Mouse (Mus musculus) MEL (cell line): ENCODE results near the gene Plekhg3. TPM values are rescaled to one million over a fixed set of nuclear protein-coding genes. Genes with fewer than 3 reads are reported as not detected.
A peak's percentile ranks its signal among the peaks of the same experiment; 100 is the strongest.

ENCODE experiments used
- DNase-seq: peaks from one replicate; pipeline ENCODE4 v3.0.0; 2011; ENCODE audit warnings: low read depth, low spot score
- H3K27ac ChIP-seq: 2 replicates; pipeline ENCODE4 v1.5.1; 2012; ENCODE audit warnings: low read depth, mild to moderate bottlenecking, control low read depth, low read length, moderate library complexity; ENCODE audit not compliant: control insufficient read depth
- H3K27me3 ChIP-seq, 2 experiments: fragments of 150-350 bp in 1 of 2; sonication (generic) in 1 of 2; 2 replicates each; pipeline ENCODE4 v1.6.1; 2012; ENCODE audit warnings: low read length in 2 of 2, mild to moderate bottlenecking in 2 of 2, improper control_type of control experiment in 1 of 2, moderate library complexity in 1 of 2; ENCODE audit not compliant: insufficient read depth in 2 of 2, control insufficient read depth in 1 of 2
- H3K36me3 ChIP-seq, 2 experiments: 2 replicates each; pipeline ENCODE4 v1.6.1; 2012 to 2014; ENCODE audit warnings: low read length in 2 of 2, improper control_type of control experiment in 1 of 2, inconsistent platforms in 1 of 2, mild to moderate bottlenecking in 1 of 2; ENCODE audit not compliant: insufficient read depth in 2 of 2, control insufficient read depth in 1 of 2
- H3K4me1 ChIP-seq, 2 experiments: fragments of 150-350 bp in 1 of 2; sonication (generic) in 1 of 2; 2 replicates each; pipeline ENCODE4 v1.6.1; 2012; ENCODE audit warnings: low read length in 2 of 2, improper control_type of control experiment in 1 of 2, mild to moderate bottlenecking in 1 of 2; ENCODE audit not compliant: insufficient read depth in 2 of 2, control insufficient read depth in 1 of 2
- H3K4me3 ChIP-seq, 2 experiments: fragments of 150-350 bp in 1 of 2; sonication (generic) in 1 of 2; 2 replicates each; pipeline ENCODE4 v1.5.1; 2012; ENCODE audit warnings: low read depth in 2 of 2, low read length in 2 of 2, mild to moderate bottlenecking in 2 of 2, moderate library complexity in 2 of 2, control low read depth in 1 of 2, improper control_type of control experiment in 1 of 2; ENCODE audit not compliant: control insufficient read depth in 1 of 2, insufficient read depth in 1 of 2
- H3K79me2 ChIP-seq: 2 replicates; pipeline ENCODE4 v1.6.1; 2012; ENCODE audit warnings: mild to moderate bottlenecking, low read length, moderate library complexity; ENCODE audit not compliant: control insufficient read depth, poor library complexity, insufficient read depth
- H3K9ac ChIP-seq: 2 replicates; pipeline ENCODE4 v1.6.1; 2012; ENCODE audit warnings: low read depth, mild to moderate bottlenecking, control low read depth, low read length, moderate library complexity; ENCODE audit not compliant: control insufficient read depth, poor library complexity, severe bottlenecking
- H3K9me3 ChIP-seq: fragments of 150-350 bp; sonication (generic); replicated peaks from 2 replicates; pipeline ENCODE4 v1.6.1; 2012; ENCODE audit warnings: mild to moderate bottlenecking, low read length, improper control_type of control experiment, moderate library complexity; ENCODE audit not compliant: insufficient read depth
- CHD1 ChIP-seq: IDR thresholded peaks from 2 replicates; pipeline ENCODE4 v1.6.1; 2012; ENCODE audit warnings: low read depth, mild to moderate bottlenecking, inconsistent platforms, low read length, improper control_type of control experiment
- E2F4 ChIP-seq: IDR thresholded peaks from 2 replicates; pipeline ENCODE4 v1.6.1; 2011; ENCODE audit warnings: low read depth, low read length, improper control_type of control experiment, borderline replicate concordance
- ELF1 ChIP-seq: IDR thresholded peaks from 2 replicates; pipeline ENCODE4 v1.6.1; 2014; ENCODE audit warnings: low read depth, mild to moderate bottlenecking, inconsistent platforms, low read length, improper control_type of control experiment, moderate library complexity
- ETS1 ChIP-seq: IDR thresholded peaks from 2 replicates; pipeline ENCODE4 v1.6.1; 2012; ENCODE audit warnings: low read depth, mild to moderate bottlenecking, inconsistent platforms, low read length, improper control_type of control experiment, moderate library complexity
- GATA1 ChIP-seq: IDR thresholded peaks from 2 replicates; pipeline ENCODE4 v1.6.1; 2011; ENCODE audit warnings: low read depth, low read length, improper control_type of control experiment
- JUND ChIP-seq: IDR thresholded peaks from 2 replicates; pipeline ENCODE4 v1.6.1; 2011; ENCODE audit warnings: low read depth, mild to moderate bottlenecking, improper control_type of control experiment, low read length
- MAX ChIP-seq: IDR thresholded peaks from 2 replicates; pipeline ENCODE4 v1.6.1; 2011; ENCODE audit warnings: low read length, improper control_type of control experiment
- MXI1 ChIP-seq: IDR thresholded peaks from 2 replicates; pipeline ENCODE4 v1.6.1; 2011; ENCODE audit warnings: mild to moderate bottlenecking, low read depth, low read length, improper control_type of control experiment
- MYB ChIP-seq: IDR thresholded peaks from 2 replicates; pipeline ENCODE4 v1.6.1; 2011; ENCODE audit warnings: mild to moderate bottlenecking, low read depth, low read length, improper control_type of control experiment
- NELFE ChIP-seq: IDR thresholded peaks from 2 replicates; pipeline ENCODE4 v1.6.1; 2011; ENCODE audit warnings: low read depth, low read length, improper control_type of control experiment
- RCOR1 ChIP-seq: IDR thresholded peaks from 2 replicates; pipeline ENCODE4 v1.6.1; 2012; ENCODE audit warnings: low read depth, mild to moderate bottlenecking, inconsistent platforms, low read length, improper control_type of control experiment
- SIN3A ChIP-seq: IDR thresholded peaks from 2 replicates; pipeline ENCODE4 v1.6.1; 2012; ENCODE audit warnings: low read length, improper control_type of control experiment, inconsistent platforms
- SMC3 ChIP-seq: IDR thresholded peaks from 2 replicates; pipeline ENCODE4 v1.6.1; 2011; ENCODE audit warnings: low read depth, low read length, improper control_type of control experiment
- TBP ChIP-seq: IDR thresholded peaks from 2 replicates; pipeline ENCODE4 v1.8.0; 2011; ENCODE audit warnings: low read depth, low read length, improper control_type of control experiment
- UBTF ChIP-seq: IDR thresholded peaks from 2 replicates; pipeline ENCODE4 v1.6.1; 2012; ENCODE audit warnings: low read depth, mild to moderate bottlenecking, inconsistent platforms, low read length, improper control_type of control experiment, moderate library complexity, borderline replicate concordance; ENCODE audit not compliant: insufficient read depth
- ZKSCAN1 ChIP-seq: IDR thresholded peaks from 2 replicates; pipeline ENCODE4 v1.6.1; 2012; ENCODE audit warnings: low read depth, mild to moderate bottlenecking, inconsistent platforms, low read length, improper control_type of control experiment, moderate library complexity
- ZMIZ1 ChIP-seq: IDR thresholded peaks from 2 replicates; pipeline ENCODE4 v1.6.1; 2012; ENCODE audit warnings: low read depth, mild to moderate bottlenecking, inconsistent platforms, low read length, improper control_type of control experiment, moderate library complexity
- ZNF384 ChIP-seq: IDR thresholded peaks from 2 replicates; pipeline ENCODE4 v1.6.1; 2012; ENCODE audit warnings: low read depth, mild to moderate bottlenecking, inconsistent platforms, low read length, improper control_type of control experiment
- polyA plus RNA-seq, 2 experiments: library from polyadenylated mRNA; stranded (reverse) in 1 of 2; unstranded in 1 of 2; fragments of >175 nt in 1 of 2; fragments of >200 nt in 1 of 2; gene quantifications; 2 replicates each; pipeline versions ENCODE4 v1.2.1 to v1.2.4; 2012; ENCODE audit warnings: low replicate concordance in 2 of 2, low read depth in 1 of 2; ENCODE audit not compliant: insufficient read length in 2 of 2, insufficient read depth in 1 of 2, missing spikeins in 1 of 2
- total RNA-seq: library from RNA; depleted of rRNA; stranded (reverse); fragments of 300-350 nt; gene quantifications from 2 replicates; pipeline ENCODE4 v1.2.3, GENCODE M21; 2012

Plekhg3 gene
- total and polyA plus RNA-seq, 3 experiments, result 0.92 to 7.0 TPM; not detected in 1

GRCm38 (mm10) chr12:76534233-76534632 is 3.5 kb downstream of the Plekhg3 start:
- H3K36me3 ChIP-seq, result peaks cover 0 to 23% of the 10 kb centered on the region in 2 experiments; a peak in 2 of 4 replicates
- DNase-seq, result peak; percentile 73
- TF ChIP-seq E2F4 (no peak), UBTF (0 out of 2 replicates have a peak, but pooled peaks have one; percentile 30), ZNF384 (peak; percentile 85), MAX (0 out of 2 replicates have a peak, but pooled peaks have one; percentile 29), ELF1 (0 out of 2 replicates have a peak, but pooled peaks have one; percentile 37), MXI1 (peak; percentile 48; the same call in 1 of the 2 replicates), RCOR1 (peak; percentile 45; the same call in 1 of the 2 replicates), JUND (no peak), ETS1 (peak; percentile 16; the same call in 1 of the 2 replicates), ZMIZ1 (no peak), TBP (peak; percentile 89)
- TF ChIP-seq, all 39 proteins: peak for 8
- Histone ChIP-seq H3K27me3 (peaks cover 0 to 2% of the 10 kb centered on the region in 2 experiments; a peak in 2 of 4 replicates), H3K4me3 (peak overlapping the region; percentile 66 to 86), H3K27ac (peak overlapping the region; percentile 55), H3K9me3 (no peaks in the 10 kb centered on the region), H3K9ac (peak overlapping the region; percentile 68), H3K4me1 (peaks cover 11 to 34% of the 10 kb centered on the region in 2 experiments), H3K79me2 (no peaks in the 10 kb centered on the region; the same call in 1 of the 2 replicates)

DNA sequence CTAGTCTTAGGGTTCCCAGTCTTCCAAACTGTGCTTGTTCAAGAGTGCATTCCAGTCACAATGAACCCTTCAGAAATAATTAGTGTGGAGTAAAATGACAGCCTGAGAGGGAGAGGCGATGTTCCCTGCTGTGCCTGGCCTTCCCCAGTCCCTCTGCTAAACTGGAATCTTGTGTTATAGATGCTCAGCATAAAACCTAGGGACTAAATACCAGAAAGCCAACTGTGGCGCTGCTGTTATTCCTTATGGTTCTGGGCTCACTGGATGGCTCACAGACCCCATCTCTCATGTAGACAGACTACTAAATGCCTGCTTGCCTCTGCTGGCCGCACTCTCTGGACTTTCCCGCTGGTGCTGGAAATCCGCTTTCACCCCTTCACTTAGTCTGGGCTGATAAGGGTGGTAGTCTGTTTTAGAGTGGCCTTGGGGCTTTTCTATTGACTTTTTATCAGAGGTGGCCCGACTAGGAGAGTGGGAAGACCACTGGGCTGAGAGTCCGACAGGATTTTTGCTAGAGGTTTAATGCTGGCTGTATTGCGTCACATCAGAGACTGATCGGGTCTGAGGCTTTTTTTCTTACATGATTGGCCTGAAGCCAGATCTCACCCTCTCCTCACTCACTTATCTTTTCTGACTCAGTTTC is 4.1 kb downstream of the Plekhg3 start:
- Histone ChIP-seq H3K27me3 (peaks cover 0 to 2% of the 10 kb centered on the region in 2 experiments; a peak in 2 of 4 replicates), H3K9me3 (no peaks in the 10 kb centered on the region), H3K4me1 (peaks cover 11 to 34% of the 10 kb centered on the region in 2 experiments), H3K79me2 (no peaks in the 10 kb centered on the region; the same call in 1 of the 2 replicates), H3K4me3 (peak overlapping the region; percentile 66 to 86), H3K27ac (peak overlapping the region; percentile 55), H3K9ac (peak overlapping the region; percentile 68), H3K36me3 (peaks cover 0 to 23% of the 10 kb centered on the region in 2 experiments; a peak in 2 of 4 replicates)
- TF ChIP-seq SMC3 (no peak), ZMIZ1 (no peak), MYB (no peak), CHD1 (no peak; the same call in 1 of the 2 replicates), ETS1 (peak; percentile 39; the same call in 1 of the 2 replicates), ZNF384 (peak; percentile 86), GATA1 (no peak), UBTF (0 out of 2 replicates have a peak, but pooled peaks have one; percentile 11), ZKSCAN1 (no peak), NELFE (no peak), SIN3A (no peak)
- DNase-seq, result peak; percentile 52
